Mouse (Mus musculus) splenic B cell, adult 2 months (primary cell): ENCODE data around the gene Igf1r.
"Not testable (repeated sequence)": the region's sequence is repeated elsewhere in the genome, so short reads cannot be mapped to it uniquely, and the experiment has no call there.

Experiments used
- DNase-seq: peaks from one replicate; pipeline ENCODE4 v3.0.0-alpha.2; 2011; ENCODE audit warnings: low read depth, low spot score
- H3K27me3 ChIP-seq: 2 replicates; pipeline ENCODE4 v1.6.1; 2012; ENCODE audit warnings: mild to moderate bottlenecking, low read length, moderate library complexity, mixed read lengths; ENCODE audit not compliant: control insufficient read depth, poor library complexity, insufficient read depth, severe bottlenecking
- H3K36me3 ChIP-seq: 2 replicates; pipeline ENCODE4 v1.6.1; 2012; ENCODE audit warnings: mild to moderate bottlenecking, low read length, moderate library complexity, mixed read lengths; ENCODE audit not compliant: control insufficient read depth, poor library complexity, insufficient read depth, severe bottlenecking

The Igf1r gene

DNA sequence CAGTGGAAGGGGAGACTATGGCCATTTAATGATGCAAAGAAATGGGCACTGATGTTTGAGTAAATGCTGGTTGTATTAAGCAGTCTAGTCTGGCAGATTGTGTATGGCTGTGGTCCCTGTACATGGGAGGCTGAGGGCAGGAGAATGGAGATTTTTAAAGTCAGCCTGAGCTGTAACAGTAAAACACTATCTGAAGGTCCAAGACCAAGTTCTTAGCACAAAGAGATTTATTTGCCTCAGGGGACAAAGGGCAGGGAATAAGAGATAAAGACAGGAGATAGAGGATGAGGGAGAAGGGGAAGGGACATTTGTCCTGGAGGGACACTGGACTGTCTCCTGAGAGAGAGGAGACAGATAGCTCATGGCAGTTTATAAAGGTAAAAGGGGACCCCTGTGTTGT, 320.9 kb downstream of the Igf1r start, which contains the start of gene Fam169b:
TSS of gene Fam169b (plus strand) at position 325 of the 400 bp plus-strand sequence.
- no peaks in the 10 kb centered on the region for H3K27me3 ChIP-seq
- H3K36me3 ChIP-seq: no peaks in the 10 kb centered on the region
- no peak for DNase-seq

DNA sequence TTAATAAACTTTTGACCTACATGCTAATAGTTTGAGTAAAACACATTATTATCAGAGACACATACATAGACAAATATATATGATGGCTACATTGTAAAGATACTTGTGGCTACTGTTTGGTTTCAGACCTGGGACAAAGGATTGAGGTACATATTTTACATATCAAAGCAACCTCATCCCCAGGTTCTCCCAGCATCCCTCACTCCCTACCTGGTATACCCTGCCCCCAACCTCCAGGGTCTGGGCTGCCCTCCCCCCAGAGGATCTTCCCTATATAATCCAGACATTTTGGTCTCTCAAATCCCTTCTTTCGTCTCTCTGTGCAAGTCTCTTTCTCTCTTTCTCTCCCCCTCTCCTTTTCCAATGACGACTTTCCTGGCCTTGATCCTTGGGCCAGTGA, 321.6 kb downstream of the Igf1r start:
- DNase-seq: no peak
- H3K36me3 ChIP-seq: no peaks in the 10 kb centered on the region

DNA sequence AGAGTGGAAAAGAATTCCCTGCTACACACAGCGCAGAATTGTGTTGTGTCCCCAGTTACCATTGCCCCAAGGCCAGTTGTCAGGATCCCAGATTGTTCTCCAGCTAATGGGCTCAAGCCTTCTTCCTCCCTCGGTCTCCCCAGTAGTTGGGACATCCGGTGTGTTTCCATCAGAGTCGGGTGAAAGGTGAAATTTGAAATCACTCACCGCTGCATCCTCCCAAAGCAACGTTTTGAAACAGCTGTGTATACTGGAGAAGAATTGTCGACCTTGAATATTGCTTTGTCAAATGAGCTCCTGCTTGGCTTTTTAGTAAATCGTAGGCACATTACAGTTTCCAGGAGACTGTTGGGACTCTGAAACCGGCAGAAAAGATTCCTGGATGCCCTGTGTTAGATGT, 322.3 kb downstream of the Igf1r start:
- Histone ChIP-seq H3K27me3 (no peaks in the 10 kb centered on the region), H3K36me3 (no peaks in the 10 kb centered on the region)
- no peak for DNase-seq

More for the DNA sequence above, 321.6 kb downstream of the Igf1r start:
- H3K27me3 ChIP-seq: no peaks in the 10 kb centered on the region

DNA sequence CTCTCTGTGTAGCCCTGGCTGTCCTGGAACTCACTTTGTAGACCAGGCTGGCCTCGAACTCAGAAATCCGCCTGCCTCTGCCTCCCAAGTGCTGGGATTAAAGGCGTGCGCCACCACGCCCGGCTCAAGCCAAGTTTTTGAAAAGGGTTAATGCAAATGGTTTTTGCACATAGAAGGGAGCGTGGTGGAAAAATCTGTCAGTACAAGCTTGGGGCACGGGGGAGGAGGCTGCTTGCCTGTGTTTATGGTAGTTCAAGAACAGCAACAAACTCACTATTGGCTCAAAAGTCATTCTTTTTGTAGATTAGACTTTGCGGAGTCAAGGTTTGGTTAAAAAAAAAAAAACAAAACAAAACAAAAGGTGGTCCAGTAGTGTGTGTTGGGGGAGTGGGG, 322.8 kb downstream of the Igf1r start:
- DNase-seq, H3K27me3 ChIP-seq, H3K36me3 ChIP-seq: not testable (repeated sequence)

DNA sequence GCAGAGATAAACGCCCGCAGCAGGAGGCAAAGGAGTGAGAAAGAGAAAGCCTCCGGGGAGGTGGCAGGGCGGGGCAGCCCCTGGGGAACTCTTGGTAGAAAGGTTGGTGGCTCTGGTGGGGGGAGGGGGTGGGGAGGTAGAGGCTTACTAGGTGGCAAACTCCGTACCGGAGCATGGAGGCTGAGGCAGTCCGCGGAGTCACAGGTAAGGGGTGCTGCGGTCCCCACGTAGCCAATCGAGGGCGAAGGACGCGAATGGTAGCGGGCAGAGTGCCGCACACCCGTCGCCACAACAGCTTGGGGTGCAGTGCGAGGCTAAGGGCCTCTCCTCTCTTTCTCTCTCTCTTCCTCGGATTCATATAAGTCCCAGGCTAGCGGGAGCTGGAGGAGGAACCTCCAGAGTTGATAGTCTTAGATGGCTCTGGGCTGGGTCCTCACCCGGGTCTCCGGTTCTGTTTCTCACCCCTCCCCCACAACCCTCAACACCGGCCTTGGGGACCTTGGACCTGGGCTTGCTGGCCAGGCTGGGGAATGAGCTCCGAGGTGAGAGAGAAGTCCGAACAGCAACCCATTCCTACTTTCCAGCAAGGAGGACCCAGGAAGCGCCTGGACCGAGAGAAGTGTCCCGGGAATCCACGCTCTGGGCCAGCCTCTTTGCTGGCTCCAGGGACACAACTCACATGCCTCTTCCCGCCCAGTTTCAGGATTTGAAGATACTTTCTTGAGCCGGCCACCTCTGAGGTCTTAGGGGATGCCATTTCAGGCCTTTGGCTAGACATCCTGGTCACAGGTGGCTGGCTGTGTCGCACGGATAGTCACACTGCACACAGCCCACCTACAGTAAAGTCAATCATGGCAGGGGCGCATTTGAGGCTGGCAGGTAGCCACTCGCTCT, 323.5 kb downstream of the Igf1r start:
- Histone ChIP-seq H3K36me3 (no peaks in the 10 kb centered on the region), H3K27me3 (no peaks in the 10 kb centered on the region)
- DNase-seq: peak; percentile 81

DNA sequence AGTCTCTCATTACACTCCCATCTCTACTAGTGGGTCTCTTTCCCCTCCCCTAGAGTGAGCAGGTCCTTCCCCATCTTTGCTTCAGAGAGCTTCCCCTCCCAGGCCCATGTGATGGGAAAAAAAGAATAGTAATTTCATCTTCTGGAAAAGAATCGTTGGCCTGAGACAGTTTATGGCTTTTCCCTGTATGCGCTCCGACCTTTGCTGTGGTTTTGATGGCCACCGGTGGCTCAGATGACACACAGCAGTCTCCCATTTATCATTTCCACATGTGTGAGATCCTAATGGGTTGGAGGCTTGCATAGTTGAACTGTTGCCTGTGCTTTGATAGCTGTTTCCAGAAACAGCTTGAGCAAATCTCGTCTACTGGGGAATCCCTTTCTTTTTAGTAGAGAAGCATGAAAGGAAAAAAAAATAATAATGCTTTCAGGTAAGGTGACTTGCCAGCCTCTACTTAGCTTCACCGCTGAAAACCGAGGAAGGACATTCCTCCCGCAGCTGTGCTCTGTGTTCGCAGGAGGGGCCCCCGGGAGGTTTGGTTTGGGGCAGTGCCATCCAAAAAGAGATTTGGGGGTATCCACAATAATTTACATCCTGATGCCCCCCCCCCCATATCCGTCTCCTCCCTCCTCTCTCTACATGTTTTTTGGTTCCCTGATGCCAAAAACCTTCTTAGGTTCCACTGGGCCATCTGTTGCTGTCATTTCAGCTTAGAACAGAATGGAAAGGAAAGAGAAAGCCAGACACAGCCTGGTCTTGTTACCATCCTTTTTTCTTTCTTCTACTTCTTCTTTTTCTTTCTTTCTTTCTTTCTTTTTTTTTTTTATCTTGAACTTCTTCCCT, 324.6 kb downstream of the Igf1r start:
- Histone ChIP-seq H3K36me3 (no peaks in the 10 kb centered on the region), H3K27me3 (no peaks in the 10 kb centered on the region)
- DNase-seq: no peak

DNA sequence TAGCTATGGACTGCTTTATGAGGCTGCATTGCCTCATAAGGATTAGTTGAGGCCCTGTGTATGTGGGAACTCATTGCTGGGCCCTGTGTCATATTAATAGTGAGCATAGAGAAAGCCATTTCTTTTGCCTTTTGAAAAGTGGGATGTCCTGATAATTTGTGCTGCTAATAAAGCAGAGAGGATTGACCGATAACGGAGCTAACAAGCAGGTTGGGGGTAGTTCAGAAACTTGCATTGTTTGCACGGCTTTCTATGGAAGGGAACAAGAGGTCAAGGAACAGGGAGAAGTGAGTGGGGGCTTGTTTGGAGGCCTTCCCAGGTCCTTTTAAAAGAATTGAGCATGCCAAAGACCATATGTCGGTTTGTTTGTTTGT, 325.3 kb downstream of the Igf1r start:
- Histone ChIP-seq H3K36me3 (no peaks in the 10 kb centered on the region), H3K27me3 (no peaks in the 10 kb centered on the region)
- no peak for DNase-seq

DNA sequence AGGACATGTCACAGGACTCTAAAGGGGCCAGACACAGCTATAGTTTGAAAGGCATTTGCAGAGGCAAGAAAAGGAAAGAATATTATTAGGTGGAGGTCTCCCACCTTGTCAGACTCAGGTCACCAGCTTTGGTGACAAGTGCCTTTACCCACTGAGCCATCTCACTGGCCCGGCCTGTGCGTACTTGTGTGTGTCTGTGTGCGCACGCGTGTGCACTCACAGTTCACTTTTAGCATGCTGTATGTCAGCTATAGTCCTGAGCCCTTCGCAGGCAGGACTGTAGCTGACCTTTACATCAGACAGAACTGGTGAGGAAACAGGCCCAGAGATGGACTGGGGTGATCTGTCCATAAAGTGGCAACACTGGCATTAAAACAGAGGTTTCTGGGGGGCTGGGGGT, 325.8 kb downstream of the Igf1r start:
- H3K27me3 ChIP-seq: no peaks in the 10 kb centered on the region
- DNase-seq: no peak
- H3K36me3 ChIP-seq: no peaks in the 10 kb centered on the region

DNA sequence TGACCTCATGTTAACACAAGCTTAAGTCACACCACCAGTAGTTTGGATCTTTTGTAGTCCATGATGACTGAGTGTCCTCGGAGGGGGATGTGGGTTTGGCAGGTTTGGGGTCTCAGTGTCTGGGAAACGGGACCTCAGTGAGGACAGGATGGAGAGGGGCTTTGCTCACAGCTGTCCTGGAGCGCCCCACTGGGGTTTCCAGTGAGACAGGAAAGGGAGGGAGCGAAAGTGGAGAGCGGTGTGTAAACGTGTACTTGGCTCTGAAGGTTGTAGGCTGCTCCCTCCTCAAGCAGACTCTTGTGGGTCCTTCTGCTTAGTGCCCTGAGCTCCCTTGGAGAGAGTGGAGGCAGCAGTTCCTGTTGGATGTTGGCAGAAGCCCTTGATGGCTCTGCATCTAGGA, 326.3 kb downstream of the Igf1r start:
- no peak for DNase-seq
- Histone ChIP-seq H3K36me3 (no peaks in the 10 kb centered on the region), H3K27me3 (no peaks in the 10 kb centered on the region)

DNA sequence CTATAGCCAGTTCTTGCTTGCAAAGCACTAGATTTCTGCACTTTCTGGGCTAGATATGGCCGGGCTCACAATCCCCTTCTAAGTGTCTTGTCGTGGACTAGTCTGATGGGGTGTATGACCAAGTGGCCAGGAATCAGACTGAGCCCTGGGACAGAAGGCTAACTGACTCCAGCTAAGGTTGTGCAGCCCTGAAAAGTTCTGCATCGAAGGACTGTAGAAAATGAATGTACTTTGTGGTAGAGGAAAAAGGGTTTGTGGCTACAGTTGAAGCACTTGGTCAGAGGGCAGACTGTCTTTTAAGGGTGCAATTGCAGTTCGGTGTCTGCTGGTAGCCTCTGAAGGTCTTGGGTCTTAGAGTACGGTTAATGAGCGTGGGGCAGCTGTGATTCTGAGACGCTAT, 326.9 kb downstream of the Igf1r start:
- DNase-seq: no peak
- H3K36me3 ChIP-seq: no peaks in the 10 kb centered on the region
- H3K27me3 ChIP-seq: no peaks in the 10 kb centered on the region

DNA sequence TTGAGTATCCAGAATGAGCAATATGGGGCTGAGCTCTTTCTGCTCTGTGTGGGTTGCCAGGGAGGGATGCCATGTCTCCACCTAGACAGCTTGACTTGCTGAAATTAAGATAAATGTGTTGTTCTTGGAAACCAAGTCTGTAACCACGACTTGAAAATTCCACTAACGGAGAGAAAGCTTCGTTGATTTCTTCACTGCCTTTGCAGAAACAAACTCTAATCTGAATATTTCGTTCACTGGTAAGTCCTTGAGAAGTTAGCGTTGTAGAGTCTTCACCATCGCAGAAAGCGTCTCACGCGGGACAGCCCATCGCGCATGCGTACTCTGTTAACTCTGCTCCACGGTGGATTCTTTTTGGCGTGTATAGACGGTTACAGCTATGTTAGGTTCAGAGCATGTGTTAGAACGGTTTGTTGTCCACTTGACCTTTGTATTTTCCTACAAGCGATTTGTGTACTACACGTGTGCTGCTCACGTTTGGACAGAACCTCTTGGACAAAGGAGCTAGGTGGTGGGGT, 327.8 kb downstream of the Igf1r start:
- Histone ChIP-seq H3K36me3 (no peaks in the 10 kb centered on the region), H3K27me3 (no peaks in the 10 kb centered on the region)
- DNase-seq: no peak

DNA sequence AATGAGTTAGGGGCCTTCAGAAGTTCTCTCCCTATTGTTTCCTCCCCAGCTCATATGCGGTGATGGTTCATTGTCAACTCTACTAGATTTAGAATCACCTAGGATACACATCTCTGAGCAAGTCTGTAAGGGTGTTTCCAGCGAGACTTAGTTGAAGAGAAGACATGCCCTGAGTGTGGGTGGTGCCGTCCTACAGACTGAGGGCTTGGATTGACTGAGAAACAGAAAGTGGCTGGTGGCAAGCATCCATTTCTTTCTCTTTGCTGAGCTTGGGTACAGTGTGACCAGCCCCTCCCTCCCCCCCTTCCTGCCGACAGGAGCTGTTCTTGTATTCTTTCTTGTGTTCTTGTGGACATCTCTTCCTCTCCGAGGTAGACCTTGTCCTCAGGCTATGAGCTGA, 328.7 kb downstream of the Igf1r start:
- DNase-seq: peak; percentile 54
- H3K36me3 ChIP-seq: no peaks in the 10 kb centered on the region
- H3K27me3 ChIP-seq: no peaks in the 10 kb centered on the region

DNA sequence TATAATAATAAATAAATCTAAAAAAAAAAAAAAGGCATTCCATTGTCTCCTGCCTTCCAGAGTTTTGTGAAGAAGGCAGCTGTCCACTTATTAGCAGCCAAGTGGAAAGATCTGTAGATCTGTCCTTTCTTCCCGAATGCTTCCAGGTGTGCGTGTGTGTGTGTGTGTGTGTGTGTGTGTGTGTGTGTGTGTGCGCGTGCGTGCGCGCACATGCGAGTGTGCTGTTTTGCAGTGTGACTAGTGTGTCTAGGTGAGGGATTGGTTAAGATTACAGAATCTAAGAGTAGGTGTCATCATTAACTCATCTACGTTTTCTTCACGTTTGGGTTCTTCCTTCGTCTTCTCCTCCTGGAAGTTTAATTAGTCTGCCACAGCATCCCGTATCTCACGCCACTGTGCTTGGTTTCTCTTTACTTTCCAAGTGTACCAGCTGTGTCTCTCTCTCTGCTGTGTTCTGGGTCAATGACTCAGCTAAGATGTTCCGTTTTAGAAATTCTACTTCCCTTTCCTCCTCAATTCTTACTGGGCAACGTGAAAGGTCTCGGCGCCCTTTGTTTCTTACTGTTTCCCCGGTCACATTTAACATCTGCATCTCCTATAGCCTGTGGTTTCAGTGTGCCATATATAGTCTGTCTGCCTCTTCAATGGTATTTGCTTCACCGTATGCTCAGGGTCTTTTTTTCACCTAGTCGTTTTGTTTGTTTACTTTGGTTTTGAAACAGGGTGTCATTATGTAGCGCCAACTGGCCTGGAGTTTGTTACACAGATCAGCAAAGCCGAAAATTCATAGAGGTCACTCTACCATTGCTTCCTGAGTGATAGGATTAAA, 329.9 kb downstream of the Igf1r start:
- DNase-seq: peak; percentile 85
- Histone ChIP-seq H3K27me3 (no peaks in the 10 kb centered on the region), H3K36me3 (no peaks in the 10 kb centered on the region)

DNA sequence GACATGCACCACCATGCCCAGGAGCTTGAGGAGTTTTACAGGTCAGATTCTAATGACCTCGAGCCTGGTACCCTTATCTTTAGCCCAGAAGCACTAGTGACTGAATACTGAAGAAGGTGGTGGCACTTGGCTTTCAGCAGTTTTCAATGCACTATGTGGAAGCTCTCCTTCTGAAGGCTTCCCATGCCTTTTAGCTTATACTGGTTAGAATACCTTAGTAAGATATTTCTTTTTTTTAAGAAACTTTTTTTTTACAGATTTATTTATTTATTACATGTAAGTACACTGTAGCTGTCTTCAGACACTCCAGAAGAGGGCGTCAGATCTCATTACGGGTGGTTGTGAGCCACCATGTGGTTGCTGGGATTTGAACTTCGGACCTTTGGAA, 330.5 kb downstream of the Igf1r start:
- H3K36me3 ChIP-seq, H3K27me3 ChIP-seq, DNase-seq: not testable (repeated sequence)
